Mouse (Mus musculus): Measurements from ENCODE around the gene Tmem116. TPM values are rescaled to one million over a fixed set of nuclear protein-coding genes. Genes with fewer than 3 reads are reported as not detected.

The Tmem116 gene
- total RNA-seq, 2 experiments from 2014 or later: 7.0 to 8.3 TPM

DNA sequence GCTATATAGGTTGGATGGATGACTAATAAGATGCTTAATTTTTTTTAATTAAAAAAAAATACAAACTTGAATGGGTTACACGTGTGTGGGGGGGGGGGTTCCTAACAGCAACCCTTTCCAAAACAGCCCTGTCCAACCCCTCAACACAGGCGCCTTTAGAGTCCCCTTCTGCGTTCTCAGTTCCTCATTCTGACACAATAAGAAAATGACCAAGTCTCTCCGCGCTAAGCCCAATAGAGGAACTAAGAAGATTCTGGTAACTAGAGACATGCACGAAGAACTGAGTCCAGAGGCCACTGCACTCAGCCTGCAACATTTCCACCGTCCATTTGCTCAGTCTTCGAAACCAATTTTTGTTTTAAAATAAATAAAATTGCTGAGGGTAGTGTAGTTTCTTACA, 490 bp upstream of the Tmem116 start:
- Histone ChIP-seq H3K27ac (peak overlapping the region; percentile 100), H3K4me3 (peak overlapping the region; percentile 93)
- intact Hi-C loops (cut with DNase I): loop anchor here (2.0 to 10.0 kb wide), 2 partner anchors 26 to 236 kb away; no protein-coding TSS in a partner anchor
- DNase-seq: peak; percentile 7
- no peak for TF ChIP-seq CTCF (IDR thresholded peaks at IDR 0.05)

DNA sequence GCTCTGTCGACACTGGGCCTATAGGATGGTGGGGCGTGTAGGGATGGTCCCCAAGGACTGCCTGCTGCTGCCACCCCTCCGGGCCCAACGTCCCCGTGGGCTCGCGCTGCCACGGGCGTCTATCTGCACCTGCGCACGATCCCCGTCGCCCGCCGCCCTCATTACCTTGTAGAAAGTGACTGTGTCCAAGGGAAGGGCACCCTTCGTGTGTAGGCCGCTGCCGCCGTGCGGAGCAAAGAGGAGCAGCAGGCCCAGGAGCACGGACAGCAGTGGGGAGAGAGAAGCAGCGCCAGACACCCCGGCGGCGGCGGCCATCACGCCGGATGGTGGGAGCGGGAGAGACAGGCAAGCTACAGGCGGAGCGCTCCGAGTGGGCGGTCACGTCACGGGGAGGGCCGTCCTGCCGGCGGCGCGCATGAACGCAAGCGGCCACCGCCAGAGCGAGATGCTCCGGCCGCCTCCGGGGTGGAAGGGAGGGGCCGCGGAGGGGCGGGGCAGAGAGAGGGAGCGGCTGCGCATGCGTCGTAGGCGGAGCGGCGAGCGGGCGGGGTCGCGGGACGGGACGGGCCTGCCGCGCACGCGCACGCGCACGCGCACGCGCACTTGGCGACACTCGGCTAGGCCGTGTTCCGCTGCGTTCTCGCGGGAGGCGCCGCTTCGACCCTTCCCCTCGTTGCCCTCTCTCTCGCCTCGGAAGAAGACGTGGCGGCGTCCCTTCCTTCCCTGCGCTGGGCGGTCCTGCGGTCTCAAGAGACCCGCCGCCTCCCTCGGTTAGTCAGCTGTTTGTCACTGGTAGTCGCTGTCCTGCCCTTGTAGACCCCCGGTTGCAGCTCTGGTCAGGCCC, 555 bp downstream of the Tmem116 start, which contains the start of gene Erp29:
TSS of gene Erp29 (minus strand) at position 481 of the 844 bp plus-strand sequence.
- peak; percentile 99 for DNase-seq
- Histone ChIP-seq H3K4me3 (peak within 1 kb of the TSS; percentile 93), H3K27ac (peak within 1 kb of the TSS; percentile 100)
- intact Hi-C loops (cut with DNase I): loop anchor here (10.0 kb wide), 1 partner anchor 237 kb away; no protein-coding TSS in a partner anchor
- peak; percentile 31; the same call in 1 of the 2 replicates for TF ChIP-seq CTCF (IDR thresholded peaks at IDR 0.05)

DNA sequence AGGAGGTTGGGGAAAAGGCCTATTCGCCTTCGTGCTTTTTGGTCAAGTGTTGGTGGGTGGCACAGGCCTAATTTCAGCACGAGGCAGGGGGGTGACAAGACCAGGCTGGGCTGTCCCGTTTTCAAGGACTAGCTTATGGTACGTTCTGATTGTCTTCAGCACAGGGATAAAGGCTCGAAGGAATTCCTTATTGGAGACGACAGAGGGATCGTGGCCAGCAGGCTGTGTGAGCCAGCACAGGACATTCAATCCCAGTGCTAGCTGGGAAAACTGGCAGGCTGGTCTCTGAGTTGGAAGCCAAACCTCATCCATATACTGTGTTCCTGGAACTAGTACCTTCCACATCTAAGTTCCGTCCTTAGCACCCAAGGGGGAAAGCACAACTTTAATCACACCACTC, 1.2 kb downstream of the Tmem116 start:
- Histone ChIP-seq H3K27ac (peak overlapping the region; percentile 100), H3K4me3 (peak overlapping the region; percentile 93)
- TF ChIP-seq CTCF (IDR thresholded peaks at IDR 0.05): no peak
- intact Hi-C loops (cut with DNase I): loop anchor here (10.0 kb wide), 1 partner anchor 238 kb away; no protein-coding TSS in a partner anchor
- DNase-seq: peak; percentile 84

DNA sequence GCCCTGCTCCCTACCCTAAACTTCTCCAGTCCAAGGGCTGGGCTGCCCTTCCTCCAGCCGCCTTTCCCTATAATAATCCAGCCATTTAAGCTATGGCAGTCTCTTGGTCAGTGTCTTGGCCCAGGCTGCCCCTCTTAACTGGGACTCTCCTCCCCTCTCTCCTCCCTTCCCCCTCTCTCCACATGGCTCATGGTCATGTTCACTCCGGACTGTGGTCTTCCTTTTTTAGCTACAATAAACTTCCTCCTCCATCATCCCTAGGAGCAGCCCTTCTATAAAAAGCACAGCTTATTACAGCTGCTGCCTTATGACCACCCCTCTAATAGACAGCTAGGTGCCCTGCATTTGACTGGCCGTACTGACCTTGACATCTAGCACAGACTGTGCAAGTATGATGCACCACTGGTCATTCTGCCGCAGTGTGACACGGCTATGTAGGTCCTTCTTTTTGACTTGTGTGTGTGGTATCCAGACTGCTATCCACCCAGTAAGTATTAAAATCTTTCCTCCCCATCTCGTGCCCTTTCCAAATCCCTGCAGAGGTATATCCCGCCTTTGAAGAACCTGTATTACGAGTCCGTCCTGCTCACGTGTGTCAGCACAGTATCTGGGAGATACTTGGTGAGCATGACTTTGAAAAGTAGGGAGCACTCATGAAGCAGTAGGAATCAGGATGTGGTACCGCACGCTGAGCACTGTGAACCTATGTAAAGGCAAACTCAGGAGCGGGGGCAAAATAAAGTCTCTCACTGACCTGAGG, 2.2 kb downstream of the Tmem116 start:
- intact Hi-C loops (cut with DNase I): loop anchor here (10.0 kb wide), 1 partner anchor 239 kb away; no protein-coding TSS in a partner anchor
- TF ChIP-seq CTCF (IDR thresholded peaks at IDR 0.05): no peak
- Histone ChIP-seq H3K4me3 (peak overlapping the region; percentile 93), H3K27ac (peak overlapping the region; percentile 100)
- no peak for DNase-seq

DNA sequence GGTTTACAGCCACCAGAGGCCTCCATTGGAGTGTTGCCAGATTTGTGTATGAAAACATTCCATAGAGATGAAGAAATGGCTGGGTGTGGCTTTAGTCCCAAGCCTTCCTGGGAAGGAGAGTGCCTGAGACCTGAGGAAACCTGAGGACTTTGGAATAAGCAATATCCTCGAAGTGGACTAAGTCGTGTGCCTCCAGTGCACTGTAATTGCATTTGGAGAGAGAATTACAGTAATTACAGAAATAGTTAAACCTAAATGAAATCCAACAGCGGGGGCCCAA, 2.8 kb downstream of the Tmem116 start:
- no peak for TF ChIP-seq CTCF (IDR thresholded peaks at IDR 0.05)
- intact Hi-C loops (cut with DNase I): loop anchor here (10.0 kb wide), 1 partner anchor 240 kb away; no protein-coding TSS in a partner anchor
- H3K27ac ChIP-seq: peak overlapping the region; percentile 100; the same call in 1 of the 2 replicates
- no peak for DNase-seq
- no peak overlapping the region for H3K4me3 ChIP-seq

DNA sequence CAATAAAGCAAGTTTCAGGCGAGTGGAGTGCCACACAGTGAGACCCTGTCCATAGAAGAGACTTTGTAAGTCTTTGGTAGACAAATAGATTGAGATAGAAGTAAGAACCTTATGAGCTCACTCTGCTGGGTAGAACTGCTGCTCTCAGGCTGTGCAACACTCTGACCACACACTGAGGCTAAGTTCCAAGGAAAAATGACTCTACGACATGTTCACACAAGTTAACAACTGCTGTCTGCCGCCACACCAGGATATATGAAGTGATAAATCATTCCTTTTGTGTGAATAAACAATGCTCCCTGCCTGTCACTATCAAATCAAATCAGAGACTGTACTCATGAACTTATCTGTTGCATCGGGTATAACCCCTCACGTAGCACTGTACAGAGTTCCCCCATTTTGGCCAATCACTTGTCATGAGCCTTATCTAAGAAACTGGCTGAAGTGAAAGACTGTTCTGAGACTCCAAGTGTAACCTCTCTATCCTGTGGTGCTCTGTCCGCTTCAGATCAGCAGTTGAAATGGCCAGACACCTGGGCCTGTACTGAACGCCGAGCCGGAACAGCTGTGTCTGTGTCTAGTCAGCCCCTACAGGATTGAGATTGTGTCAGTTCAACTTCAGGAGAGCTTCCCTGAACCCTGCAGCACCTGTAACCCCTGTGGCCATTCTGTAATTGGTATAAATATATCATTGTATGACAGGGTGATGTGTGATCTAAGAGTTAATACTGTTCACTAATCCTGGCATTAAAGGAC, 4.0 kb downstream of the Tmem116 start:
- DNase-seq: no peak
- intact Hi-C loops (cut with DNase I): loop anchor here (10.0 kb wide), 1 partner anchor 241 kb away; no protein-coding TSS in a partner anchor
- no peak overlapping the region for H3K27ac ChIP-seq
- no peak for TF ChIP-seq CTCF (IDR thresholded peaks at IDR 0.05)
- no peak overlapping the region for H3K4me3 ChIP-seq

DNA sequence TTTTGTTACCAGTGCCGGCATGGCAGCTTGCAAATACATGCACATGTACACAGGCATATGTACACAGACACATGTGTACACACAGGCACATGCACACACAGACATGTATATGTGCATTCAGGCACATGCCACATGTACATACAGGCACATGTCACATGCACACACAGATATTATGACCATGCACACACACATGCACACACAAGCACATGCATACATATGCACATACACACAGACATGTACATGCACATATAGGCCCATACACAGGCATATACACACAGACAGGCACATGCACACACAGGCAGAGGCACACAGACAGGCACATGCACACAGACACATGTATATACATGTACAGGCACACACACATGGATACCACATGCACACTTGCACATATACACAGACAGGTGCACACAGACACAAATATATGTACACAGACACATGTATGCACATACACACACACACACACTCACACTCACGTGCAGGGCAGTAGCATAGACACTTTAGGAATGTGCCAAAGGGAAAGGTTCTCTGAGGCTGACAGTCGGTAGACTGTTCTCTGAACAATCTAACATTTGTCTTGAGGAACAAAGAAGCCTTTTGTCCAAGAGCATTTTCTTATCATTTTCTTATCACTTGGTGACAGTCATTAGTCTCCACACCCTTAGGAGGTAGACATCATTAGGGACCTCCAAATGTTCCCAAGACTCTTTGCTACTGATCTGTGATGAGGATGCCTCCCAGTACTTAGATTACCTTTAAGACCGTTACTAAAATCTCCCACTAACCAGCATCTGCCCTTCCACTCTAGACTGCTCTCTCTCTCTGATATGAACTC, 9.9 kb downstream of the Tmem116 start:
- H3K4me3 ChIP-seq: no peak overlapping the region
- TF ChIP-seq CTCF (IDR thresholded peaks at IDR 0.05): no peak
- intact Hi-C loops (cut with DNase I): no loop called here
- no peak overlapping the region for H3K27ac ChIP-seq
- no peak for DNase-seq

DNA sequence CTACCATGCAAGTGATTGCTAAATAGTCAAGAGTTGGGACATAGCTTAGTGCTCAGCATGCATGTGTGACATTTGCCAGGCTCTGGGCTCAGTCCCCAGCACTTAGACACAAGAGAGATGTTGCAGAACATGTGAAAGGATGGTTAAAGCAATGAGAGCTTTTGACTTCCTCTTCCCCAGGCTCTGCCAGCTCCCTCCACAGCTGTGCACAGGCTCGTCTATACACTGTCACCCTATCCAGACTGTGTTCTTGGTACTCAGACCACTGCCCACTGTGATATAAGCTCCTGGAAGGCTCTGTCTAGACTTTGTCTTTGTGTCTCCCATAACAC, 10.4 kb downstream of the Tmem116 start:
- no peak overlapping the region for H3K27ac ChIP-seq
- TF ChIP-seq CTCF (IDR thresholded peaks at IDR 0.05): no peak
- no peak for DNase-seq
- intact Hi-C loops (cut with DNase I): no loop called here
- H3K4me3 ChIP-seq: no peak overlapping the region

DNA sequence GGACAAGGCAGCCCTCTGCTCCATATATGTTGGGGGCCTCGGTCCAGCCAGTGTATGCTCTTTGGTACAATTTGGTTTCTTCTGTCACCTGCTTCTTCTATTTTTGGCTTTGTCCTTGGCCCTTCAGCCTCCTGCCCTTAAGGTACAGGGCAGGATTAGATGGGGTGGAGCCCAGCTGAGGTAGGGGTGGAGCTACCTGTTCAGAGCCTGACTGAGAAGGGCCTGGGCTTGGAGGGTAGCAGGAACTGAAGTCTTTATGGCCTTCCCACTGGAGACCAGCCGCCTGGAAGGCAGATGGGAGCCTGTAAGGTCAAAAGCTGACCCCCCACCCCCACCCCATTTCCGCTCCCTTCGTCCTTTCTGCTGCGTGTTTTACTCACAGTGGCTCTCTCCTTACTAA, 11.3 kb downstream of the Tmem116 start:
- TF ChIP-seq CTCF (IDR thresholded peaks at IDR 0.05): no peak
- no peak for DNase-seq
- intact Hi-C loops (cut with DNase I): loop anchor here (1.0 kb wide), 1 partner anchor 22 kb away; no protein-coding TSS in a partner anchor
- H3K27ac ChIP-seq: no peak overlapping the region
- H3K4me3 ChIP-seq: no peak overlapping the region

DNA sequence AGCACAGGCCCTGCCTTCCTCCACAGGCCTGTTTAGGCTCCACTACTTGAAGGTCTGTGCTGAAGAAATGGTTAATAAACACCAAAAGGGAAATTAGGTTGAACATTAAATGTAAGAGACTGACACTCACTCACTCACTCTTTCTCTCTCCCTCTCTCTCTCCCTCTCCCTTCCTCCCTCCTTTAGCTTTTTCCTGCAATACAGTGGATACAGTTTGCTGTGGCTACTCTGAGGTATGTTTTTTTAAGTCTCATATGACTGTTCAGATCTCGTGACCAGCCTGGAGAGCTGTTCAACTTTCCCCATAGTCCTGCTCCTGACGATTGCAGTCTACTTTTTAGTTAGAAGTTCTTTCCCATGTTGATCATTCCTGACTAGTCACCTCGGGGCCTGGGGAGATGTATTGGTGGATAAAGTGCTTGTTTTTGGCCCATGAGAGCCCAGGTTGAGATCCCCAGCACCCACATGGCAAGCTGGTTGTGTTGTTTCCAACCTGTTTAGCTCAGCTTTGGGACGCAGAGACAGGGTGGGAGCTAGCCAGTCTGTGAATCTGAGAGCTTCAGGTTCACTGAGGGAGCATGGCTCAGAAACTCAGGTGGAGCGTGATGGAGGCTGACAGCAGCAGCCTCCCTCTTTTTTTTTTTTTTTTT, 12.0 kb downstream of the Tmem116 start:
- H3K27ac ChIP-seq: no peak overlapping the region
- no peak overlapping the region for H3K4me3 ChIP-seq
- intact Hi-C loops (cut with DNase I): loop anchor here (1.0 kb wide), 1 partner anchor 22 kb away; no protein-coding TSS in a partner anchor
- TF ChIP-seq CTCF (IDR thresholded peaks at IDR 0.05): no peak
- no peak for DNase-seq

DNA sequence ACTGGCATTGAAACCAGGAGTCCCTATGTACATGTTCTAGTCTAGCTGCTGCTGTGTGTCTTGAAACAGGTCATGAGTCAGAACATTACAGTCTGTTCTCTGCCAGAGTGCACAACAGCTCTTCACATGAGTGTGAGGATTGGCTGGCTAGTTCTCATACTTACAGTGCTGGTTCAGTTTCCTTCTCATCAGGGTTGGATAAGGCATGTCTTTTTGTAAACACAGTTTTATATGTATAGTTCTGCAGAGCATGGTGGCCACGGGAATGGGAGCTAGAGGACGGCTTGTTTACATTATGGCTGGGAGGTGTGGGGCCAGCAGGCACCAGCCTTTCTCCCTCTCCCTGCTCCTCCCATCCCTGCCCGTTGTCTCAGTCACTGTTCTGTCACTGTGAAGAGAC, 17.9 kb downstream of the Tmem116 start:
- no peak for TF ChIP-seq CTCF (IDR thresholded peaks at IDR 0.05)
- Histone ChIP-seq H3K4me3 (no peak overlapping the region), H3K27ac (no peak overlapping the region)
- DNase-seq: no peak
- intact Hi-C loops (cut with DNase I): no loop called here
